Mouse (Mus musculus) cerebellum, adult (tissue): ENCODE results near the gene Prss50.
"Not testable (repeated sequence)": the region's sequence is repeated elsewhere in the genome, so short reads cannot be mapped to it uniquely, and the experiment has no call there.

ENCODE experiments used
- ATAC-seq: cut with Nextera tagmentation; 2 replicates; pipeline ENCODE4 v1.9.2; 2017; ENCODE audit warnings: mild to moderate bottlenecking, moderate library complexity, mixed read lengths; ENCODE audit not compliant: insufficient number of reproducible peaks, low FRiP score, low TSS enrichment

Prss50 gene

GRCm38 (mm10) chr9:110857781-110858472 lies at the start of gene Prss50:
Prss50 (plus strand) TSS chr9:110857967.
- ATAC-seq, result no peak

- no peak for ATAC-seq
These were observed 47.7 kb upstream of the Prss50 start for GRCm38 (mm10) chr9:110810051-110810450.

GRCm38 (mm10) chr9:110813789-110814188 lies 44.0 kb upstream of the Prss50 start, which contains the start of gene Prss44:
Prss44 (plus strand) TSS chr9:110813994.
- ATAC-seq, result no peak

GRCm38 (mm10) chr9:110820546-110820945 lies 37.2 kb upstream of the Prss50 start:
- ATAC-seq, result not testable (repeated sequence)

- no peak for ATAC-seq
These were observed 36.3 kb upstream of the Prss50 start for GRCm38 (mm10) chr9:110821436-110821835.

GRCm38 (mm10) chr9:110825426-110825825 lies 32.3 kb upstream of the Prss50 start:
- no peak for ATAC-seq

GRCm38 (mm10) chr9:110825832-110826231 lies 31.9 kb upstream of the Prss50 start:
- ATAC-seq, result no peak

GRCm38 (mm10) chr9:110826390-110826789 lies 31.4 kb upstream of the Prss50 start, which contains the start of gene Prss43:
Prss43 (plus strand) TSS chr9:110826690.
- no peak for ATAC-seq

- no peak for ATAC-seq
These were observed 24.7 kb upstream of the Prss50 start for GRCm38 (mm10) chr9:110833021-110833420.

GRCm38 (mm10) chr9:110834411-110834810 lies 23.4 kb upstream of the Prss50 start, which contains the start of gene Prss45:
Prss45 (plus strand) TSS chr9:110834588.
- ATAC-seq, result no peak

GRCm38 (mm10) chr9:110834961-110835360 lies 22.8 kb upstream of the Prss50 start:
- ATAC-seq, result no peak

GRCm38 (mm10) chr9:110836112-110836511 lies 21.7 kb upstream of the Prss50 start:
- ATAC-seq, result no peak

- ATAC-seq, result no peak
These were observed 16.9 kb upstream of the Prss50 start for GRCm38 (mm10) chr9:110840905-110841304.

- ATAC-seq, result no peak
These were observed 16.3 kb upstream of the Prss50 start for GRCm38 (mm10) chr9:110841438-110841837.

- ATAC-seq, result no peak
These were observed 13.6 kb upstream of the Prss50 start, which contains the start of gene Prss46 for GRCm38 (mm10) chr9:110844206-110844605. Prss46 (plus strand) TSS chr9:110844506.

GRCm38 (mm10) chr9:110849162-110849561 lies 8.6 kb upstream of the Prss50 start:
- ATAC-seq, result no peak

GRCm38 (mm10) chr9:110855903-110856302 lies 1.9 kb upstream of the Prss50 start:
- no peak for ATAC-seq

- no peak for ATAC-seq
These were observed 847 bp upstream of the Prss50 start for GRCm38 (mm10) chr9:110856920-110857319.

- no peak for ATAC-seq
These were observed 756 bp downstream of the Prss50 start for GRCm38 (mm10) chr9:110858523-110858922.

- ATAC-seq, result no peak
These were observed 1.3 kb downstream of the Prss50 start for GRCm38 (mm10) chr9:110858967-110859596.

GRCm38 (mm10) chr9:110871030-110871429 lies 13.3 kb downstream of the Prss50 start:
- ATAC-seq, result 0 out of 2 replicates have a peak, but pooled peaks have one; percentile 29
